Mouse (Mus musculus) CD4-positive naive resting alpha-beta T cell, adult 57 days (primary cell): ENCODE results near the gene Calhm5. TPM values are rescaled to one million over a fixed set of nuclear protein-coding genes. Genes with fewer than 3 reads are reported as not detected.

Source experiments
- total RNA-seq: library from RNA; stranded (reverse); gene quantifications from one replicate; pipeline ENCODE4 v1.2.4, GENCODE M21; 2023

The Calhm5 gene
- not detected for total RNA-seq

GRCm38 (mm10) chr10:34096418-34096883, at the start of gene Calhm5:
Calhm5 (minus strand) TSS chr10:34096519.

GRCm38 (mm10) chr10:34127392-34128378, 31.4 kb upstream of the Calhm5 start, which contains the start of gene Calhm6:
Calhm6 (minus strand) TSS chr10:34127984.

GRCm38 (mm10) chr10:34044210-34044609, 52.1 kb downstream of the Calhm5 start, which contains the start of gene Calhm4:
Calhm4 (minus strand) TSS chr10:34044310.

Other genes starting within 250 kb of the Calhm5 start
- not detected for gene Sult3a1, start 238.8 kb downstream of the Calhm5 start, total RNA-seq
- not detected for gene Rsph4a, start 191.4 kb downstream of the Calhm5 start, total RNA-seq
- 75.3 TPM for gene Zup1, start 145.2 kb downstream of the Calhm5 start, total RNA-seq
- gene Rwdd1, start 76.9 kb downstream of the Calhm5 start, total RNA-seq = 54.4 TPM
- gene Trappc3l, start 58.9 kb downstream of the Calhm5 start, total RNA-seq = not detected
- not detected for gene Calhm4, start 52.2 kb downstream of the Calhm5 start, total RNA-seq
- gene Calhm6, start 31.5 kb upstream of the Calhm5 start, total RNA-seq = 11.1 TPM
- 20.6 TPM for gene Dse, start 111.2 kb upstream of the Calhm5 start, total RNA-seq
- 110 TPM for gene Tspyl1, start 185.7 kb upstream of the Calhm5 start, total RNA-seq
- gene Tspyl4, start 200.9 kb upstream of the Calhm5 start, total RNA-seq = 12.9 TPM